Mouse (Mus musculus) ES-E14 (cell line): ENCODE data around the gene 5730596B20Rik.

Experiments
- MAFK ChIP-seq: IDR thresholded peaks from 2 replicates; pipeline ENCODE4 v1.6.1; 2014; ENCODE audit warnings: mild to moderate bottlenecking, low read depth, low read length, inconsistent platforms; ENCODE audit not compliant: insufficient read depth
- ZC3H11A ChIP-seq: IDR thresholded peaks from 2 replicates; pipeline ENCODE4 v1.6.1; 2012; ENCODE audit warnings: low read depth, mild to moderate bottlenecking, inconsistent platforms, low read length, borderline replicate concordance

- TF ChIP-seq MAFK, result no peak
- TF ChIP-seq ZC3H11A, result no peak
Measured at GRCm38 (mm10) chr6:52226569-52227257, 49.4 kb downstream of the 5730596B20Rik start.
